Mouse (Mus musculus): ENCODE measurements around the gene Galnt15.
"Not testable (repeated sequence)": the region's sequence is repeated elsewhere in the genome, so short reads cannot be mapped to it uniquely, and the experiment has no call there.

Galnt15 gene

GRCm38 (mm10) chr14:32087584-32088248 lies 58.9 kb downstream of the Galnt15 start:
- DNase-seq (ENCODE audit: low spot score in 2 of 2), result not testable (repeated sequence)

- DNase-seq (ENCODE audit: low spot score in 2 of 2), result no peak
These were observed 62.3 kb downstream of the Galnt15 start for GRCm38 (mm10) chr14:32091124-32091523.

- no peak for DNase-seq (ENCODE audit: low spot score in 2 of 2)
These were observed 62.9 kb downstream of the Galnt15 start for GRCm38 (mm10) chr14:32091704-32092103.

GRCm38 (mm10) chr14:32093018-32093417 lies 64.2 kb downstream of the Galnt15 start:
- no peak for DNase-seq (ENCODE audit: low spot score in 2 of 2)

- DNase-seq (ENCODE audit: low spot score in 2 of 2), result no peak
These were observed 64.8 kb downstream of the Galnt15 start for GRCm38 (mm10) chr14:32093500-32094117.

- DNase-seq (ENCODE audit: low spot score in 2 of 2), result no peak
These were observed 66.9 kb downstream of the Galnt15 start for GRCm38 (mm10) chr14:32095646-32096045.

- no peak for DNase-seq (ENCODE audit: low spot score in 2 of 2)
These were observed 68.0 kb downstream of the Galnt15 start for GRCm38 (mm10) chr14:32096740-32097139.

GRCm38 (mm10) chr14:32097691-32098090 lies 68.9 kb downstream of the Galnt15 start:
- DNase-seq (ENCODE audit: low spot score in 2 of 2), result no peak

- DNase-seq (ENCODE audit: low spot score in 2 of 2), result no peak
These were observed 70.2 kb downstream of the Galnt15 start for GRCm38 (mm10) chr14:32098951-32099350.

- DNase-seq (ENCODE audit: low spot score in 2 of 2), result no peak
These were observed 74.8 kb downstream of the Galnt15 start for GRCm38 (mm10) chr14:32103556-32103955.

- DNase-seq (ENCODE audit: low spot score in 2 of 2), result no peak
These were observed 76.9 kb downstream of the Galnt15 start for GRCm38 (mm10) chr14:32105663-32106062.

- no peak for DNase-seq (ENCODE audit: low spot score in 2 of 2)
These were observed 78.1 kb downstream of the Galnt15 start for GRCm38 (mm10) chr14:32106911-32107310.

Measured in right cerebral cortex, adult 2 months (tissue).